Mouse (Mus musculus) telencephalon, adult 2 months (tissue): Measurements from ENCODE around the gene Olfr1175-ps.

Experiments used
- DNase-seq: peaks from one replicate; pipeline ENCODE4 v3.0.0-alpha.2; 2011; ENCODE audit warnings: low read depth, low spot score

Gene Olfr1175-ps

GRCm38 (mm10) chr2:88327115-88327514 lies at the start of gene Olfr1175-ps:
TSS of gene Olfr1175-ps (minus strand) at chr2:88327215.
- no peak for DNase-seq

GRCm38 (mm10) chr2:88356304-88356703 lies 29.3 kb upstream of the Olfr1175-ps start:
- DNase-seq: no peak

- no peak for DNase-seq
Measured at GRCm38 (mm10) chr2:88346392-88346791, 19.4 kb upstream of the Olfr1175-ps start, which contains the start of gene Olfr1177-ps. TSS of gene Olfr1177-ps (minus strand) at chr2:88346492.

GRCm38 (mm10) chr2:88336421-88336820 lies 9.4 kb upstream of the Olfr1175-ps start, which contains the start of gene Olfr1176:
TSS of gene Olfr1176 (plus strand) at chr2:88336721.
- no peak for DNase-seq

- no peak for DNase-seq
Measured at GRCm38 (mm10) chr2:88315035-88315434, 12.0 kb downstream of the Olfr1175-ps start, which contains the start of gene Olfr1174-ps. TSS of gene Olfr1174-ps (minus strand) at chr2:88315135.

GRCm38 (mm10) chr2:88279775-88280174 lies 47.2 kb downstream of the Olfr1175-ps start, which contains the start of gene Olfr1173:
TSS of gene Olfr1173 (minus strand) at chr2:88279875.
- no peak for DNase-seq
